Mouse (Mus musculus) limb, embryonic 11.5 days (tissue): ENCODE data around the gene Dcp1b. TPM values are rescaled to one million over a fixed set of nuclear protein-coding genes. Genes with fewer than 3 reads are reported as not detected.
"Not testable (repeated sequence)": the region's sequence is repeated elsewhere in the genome, so short reads cannot be mapped to it uniquely, and the experiment has no call there.

Experiments
- ATAC-seq: fragments of 200-750 bp; cut with Nextera tagmentation; 2 replicates; pipeline ENCODE4 v1.8.0; 2017; ENCODE audit warnings: low read depth; ENCODE audit not compliant: insufficient number of reproducible peaks, low FRiP score, low TSS enrichment
- DNase-seq: peaks from one replicate; pipeline ENCODE4 v3.0.0-alpha.2; 2015; ENCODE audit warnings: low spot score
- H3K27ac ChIP-seq: fragments of 300-500 bp; sonication (generic); replicated peaks from 2 replicates; pipeline ENCODE4 v1.5.1; 2014; ENCODE audit warnings: low read depth, mild to moderate bottlenecking, low read length
- H3K27me3 ChIP-seq: fragments of 300-500 bp; sonication (generic); 2 replicates; pipeline ENCODE4 v1.6.1; 2014; ENCODE audit warnings: mild to moderate bottlenecking, low read length, mixed read lengths; ENCODE audit not compliant: control insufficient read depth, insufficient read depth
- H3K36me3 ChIP-seq: fragments of 300-500 bp; sonication (generic); 2 replicates; pipeline ENCODE4 v1.6.1; 2014; ENCODE audit warnings: mild to moderate bottlenecking, low read length, moderate library complexity, mixed read lengths; ENCODE audit not compliant: control insufficient read depth, insufficient read depth
- H3K4me1 ChIP-seq: fragments of 300-500 bp; sonication (generic); 2 replicates; pipeline ENCODE4 v1.6.1; 2014; ENCODE audit warnings: low read length, mixed read lengths; ENCODE audit not compliant: control insufficient read depth, insufficient read depth
- H3K4me2 ChIP-seq: fragments of 300-500 bp; sonication (generic); 2 replicates; pipeline ENCODE4 v1.6.1; 2014; ENCODE audit warnings: low read depth, mild to moderate bottlenecking, moderate library complexity; ENCODE audit not compliant: severe bottlenecking
- H3K4me3 ChIP-seq: fragments of 300-500 bp; sonication (generic); 2 replicates; pipeline ENCODE4 v1.5.1; 2014; ENCODE audit warnings: low read depth, low read length
- H3K9ac ChIP-seq: fragments of 300-500 bp; sonication (generic); 2 replicates; pipeline ENCODE4 v1.6.1; 2014; ENCODE audit warnings: mild to moderate bottlenecking, low read length
- H3K9me3 ChIP-seq: fragments of 300-500 bp; sonication (generic); 2 replicates; pipeline ENCODE4 v1.6.1; 2016; ENCODE audit warnings: low read length; ENCODE audit not compliant: control insufficient read depth
- WGBS: fragments of 180-500 bp; shearing (Covaris S2); extraction: QIAGEN DNeasy Blood & Tissue Kit; methylation state at CpG from one replicate; pipeline ENCODE4 v1.1.7; 2014; 5-methylcytosine and 5-hydroxymethylcytosine counted together
- polyA plus RNA-seq: library from polyadenylated mRNA; unstranded; fragments of >200 nt; fragmentation: Nextera tagmentation; extraction: Ambion mirVana; gene quantifications from 2 replicates; pipeline ENCODE4 v1.2.1, GENCODE M21; 2014

The Dcp1b gene
- polyA plus RNA-seq, 1 experiment from 2014 or later, result 7.9 TPM

DNA sequence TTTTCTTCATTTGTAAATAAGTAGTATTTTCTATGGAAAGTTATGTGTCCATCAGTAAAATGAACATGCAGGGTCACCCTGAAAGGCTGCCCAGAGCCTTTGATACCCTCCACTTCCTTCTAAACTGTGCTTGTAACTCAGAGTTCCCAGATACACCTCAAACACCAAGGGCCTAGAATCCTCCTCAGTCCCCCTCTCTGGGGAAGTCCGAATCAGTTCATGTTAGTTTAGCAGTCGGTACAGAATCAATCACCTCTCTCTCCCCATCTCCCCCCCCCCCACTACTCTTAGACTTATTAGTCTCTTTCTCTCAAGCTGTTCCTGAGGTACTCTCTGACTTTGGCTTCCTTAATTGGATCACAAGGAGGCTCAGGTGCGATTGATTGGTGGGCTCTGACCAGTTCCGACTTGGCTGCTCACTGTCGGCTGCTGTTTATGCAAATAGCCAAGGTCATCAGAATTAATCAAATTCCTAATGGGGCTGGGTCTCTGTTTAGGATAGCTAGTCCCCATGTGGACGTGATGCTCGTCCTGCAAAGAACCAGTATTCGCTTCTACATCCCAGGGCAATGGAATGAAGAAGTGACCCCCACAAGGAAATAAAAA, 24.3 kb downstream of the Dcp1b start:
- DNase-seq, result no peak
- H3K9me3 ChIP-seq, result no peaks in the 10 kb centered on the region
- H3K9ac ChIP-seq, result no peak overlapping the region
- no peak overlapping the region for H3K4me3 ChIP-seq
- H3K27ac ChIP-seq, result no peak overlapping the region
- no peaks in the 10 kb centered on the region; the same call in 1 of the 2 replicates for H3K4me1 ChIP-seq
- ATAC-seq, result no peak
- WGBS, result 34% methylated on average over 8 of the region's 8 CpGs
- no peak overlapping the region for H3K4me2 ChIP-seq
- no peaks in the 10 kb centered on the region for H3K36me3 ChIP-seq
- no peaks in the 10 kb centered on the region for H3K27me3 ChIP-seq

DNA sequence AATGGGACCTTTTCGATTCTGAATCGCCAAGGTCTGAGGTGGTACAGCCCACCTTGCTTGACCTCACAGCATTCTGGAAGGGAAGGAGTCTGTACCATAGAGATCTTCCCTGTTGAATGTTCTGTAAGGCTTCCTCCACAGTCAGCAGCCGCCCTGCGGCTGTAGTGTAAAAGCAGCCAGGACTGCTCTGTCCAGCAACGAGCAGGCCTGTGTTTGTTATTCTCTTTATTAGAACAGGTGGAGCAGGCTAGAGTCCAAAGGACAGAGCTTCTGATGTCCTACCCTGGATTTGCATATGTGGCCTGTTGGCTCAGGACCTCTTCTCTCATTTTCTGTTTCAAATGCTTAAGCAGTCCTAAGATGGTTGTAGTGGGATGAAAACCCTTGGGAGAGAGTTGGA, 25.3 kb downstream of the Dcp1b start:
- Histone ChIP-seq H3K4me1 (no peaks in the 10 kb centered on the region; the same call in 1 of the 2 replicates), H3K4me3 (no peak overlapping the region), H3K4me2 (no peak overlapping the region), H3K9me3 (no peaks in the 10 kb centered on the region), H3K27ac (no peak overlapping the region), H3K9ac (no peak overlapping the region), H3K27me3 (no peaks in the 10 kb centered on the region), H3K36me3 (no peaks in the 10 kb centered on the region)
- WGBS, result 82% methylated on average over 5 of the region's 5 CpGs
- no peak for ATAC-seq
- DNase-seq, result no peak

DNA sequence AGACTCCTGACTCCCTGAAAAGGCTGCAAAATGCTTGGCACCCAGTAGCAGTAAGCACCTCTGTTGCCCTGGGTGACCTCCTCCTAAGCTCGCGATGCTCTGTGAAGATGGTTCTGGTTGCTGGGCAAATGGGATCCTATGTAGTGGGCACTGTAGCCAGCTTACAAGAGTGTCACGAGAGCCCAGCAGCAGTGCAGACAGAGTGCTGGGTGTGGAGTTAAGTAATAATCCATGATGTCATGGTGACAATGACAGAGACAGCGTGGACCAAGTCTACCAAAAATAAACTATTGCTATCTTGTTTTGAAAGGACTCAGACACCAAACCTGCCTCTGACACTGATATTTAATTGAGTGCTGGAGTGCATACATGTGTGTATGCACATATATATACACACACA, 26.5 kb downstream of the Dcp1b start:
- Histone ChIP-seq H3K9me3 (no peaks in the 10 kb centered on the region), H3K36me3 (no peaks in the 10 kb centered on the region), H3K27ac (no peak overlapping the region), H3K4me3 (no peak overlapping the region), H3K9ac (no peak overlapping the region), H3K27me3 (no peaks in the 10 kb centered on the region), H3K4me2 (no peak overlapping the region), H3K4me1 (no peaks in the 10 kb centered on the region; the same call in 1 of the 2 replicates)
- 94% methylated on average over 4 of the region's 4 CpGs for WGBS
- DNase-seq (no peak), ATAC-seq (no peak)

DNA sequence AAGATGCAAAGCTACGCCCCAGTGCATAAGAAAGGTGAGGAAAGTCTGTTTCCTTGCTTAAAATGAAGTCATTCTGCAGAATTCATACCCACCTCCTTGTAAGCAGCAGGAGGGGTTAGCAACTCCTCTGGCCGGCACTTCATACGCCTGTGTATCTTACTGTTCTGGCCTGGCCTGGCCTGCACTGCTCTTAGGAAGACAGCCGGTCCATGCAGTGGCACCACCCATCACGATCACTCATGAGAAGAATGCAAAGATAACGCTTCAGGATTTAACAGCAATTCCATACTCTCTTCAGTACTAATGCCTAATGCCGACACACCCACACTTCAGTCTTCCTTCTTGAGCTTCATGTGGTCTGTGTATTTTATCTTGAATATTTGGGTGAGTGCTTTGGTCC, 29.2 kb downstream of the Dcp1b start:
- no peak overlapping the region for H3K4me2 ChIP-seq
- H3K27me3 ChIP-seq, result no peaks in the 10 kb centered on the region
- 92% methylated on average over 7 of the region's 7 CpGs for WGBS
- no peak overlapping the region for H3K4me3 ChIP-seq
- no peaks in the 10 kb centered on the region for H3K36me3 ChIP-seq
- ATAC-seq (no peak), DNase-seq (no peak)
- H3K27ac ChIP-seq, result no peak overlapping the region
- H3K9me3 ChIP-seq, result no peaks in the 10 kb centered on the region
- H3K4me1 ChIP-seq, result no peaks in the 10 kb centered on the region
- H3K9ac ChIP-seq, result no peak overlapping the region

DNA sequence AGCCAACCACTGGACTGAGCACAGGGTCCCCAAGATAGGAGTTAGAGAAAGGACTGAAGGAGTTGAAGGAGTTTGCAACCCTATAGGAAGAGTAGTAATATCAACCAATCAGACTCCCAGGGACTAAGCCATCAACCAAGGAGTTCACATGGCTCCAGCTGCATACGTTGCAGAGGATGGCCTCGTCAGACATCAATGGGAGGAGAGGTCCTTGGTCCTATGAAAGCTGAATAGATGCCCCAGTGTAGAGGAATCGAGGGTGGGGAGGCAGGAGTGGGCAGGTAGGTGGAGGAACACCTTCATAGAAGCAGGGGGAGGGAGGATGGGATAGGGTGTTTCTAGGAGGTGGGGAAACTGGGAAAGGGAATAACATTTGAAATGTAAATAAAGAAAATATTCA, 29.9 kb downstream of the Dcp1b start:
- Histone ChIP-seq H3K27me3 (no peaks in the 10 kb centered on the region), H3K36me3 (no peaks in the 10 kb centered on the region), H3K9ac (no peak overlapping the region), H3K4me2 (no peak overlapping the region), H3K4me1 (no peaks in the 10 kb centered on the region), H3K9me3 (no peaks in the 10 kb centered on the region), H3K4me3 (no peak overlapping the region), H3K27ac (no peak overlapping the region)
- ATAC-seq, result no peak
- WGBS, result 83% methylated on average over 3 of the region's 3 CpGs
- DNase-seq, result no peak

DNA sequence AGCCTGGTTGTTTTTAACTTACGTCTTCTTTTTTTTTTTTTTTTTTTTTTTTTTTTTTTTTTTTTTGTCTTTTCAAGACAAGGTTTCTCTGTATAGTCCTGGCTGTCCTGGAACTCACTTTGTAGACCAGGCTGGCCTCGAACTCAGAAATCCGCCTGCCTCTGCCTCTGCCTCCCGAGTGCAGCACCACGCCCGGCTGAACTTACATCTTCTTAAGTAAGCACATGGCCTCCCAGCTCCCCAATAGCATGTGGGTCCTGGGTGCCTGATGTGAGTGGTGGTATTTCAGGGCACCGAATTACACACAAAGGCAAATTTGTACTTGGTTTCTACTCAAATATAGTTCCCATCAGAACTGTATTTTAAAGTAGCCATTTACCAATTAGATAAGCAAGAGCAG, 31.0 kb downstream of the Dcp1b start:
- not testable (repeated sequence) for H3K9me3 ChIP-seq, H3K36me3 ChIP-seq, H3K4me3 ChIP-seq, ATAC-seq, H3K4me1 ChIP-seq, DNase-seq, H3K4me2 ChIP-seq, H3K9ac ChIP-seq, H3K27me3 ChIP-seq, H3K27ac ChIP-seq
- 92% methylated on average over 7 of the region's 7 CpGs for WGBS

DNA sequence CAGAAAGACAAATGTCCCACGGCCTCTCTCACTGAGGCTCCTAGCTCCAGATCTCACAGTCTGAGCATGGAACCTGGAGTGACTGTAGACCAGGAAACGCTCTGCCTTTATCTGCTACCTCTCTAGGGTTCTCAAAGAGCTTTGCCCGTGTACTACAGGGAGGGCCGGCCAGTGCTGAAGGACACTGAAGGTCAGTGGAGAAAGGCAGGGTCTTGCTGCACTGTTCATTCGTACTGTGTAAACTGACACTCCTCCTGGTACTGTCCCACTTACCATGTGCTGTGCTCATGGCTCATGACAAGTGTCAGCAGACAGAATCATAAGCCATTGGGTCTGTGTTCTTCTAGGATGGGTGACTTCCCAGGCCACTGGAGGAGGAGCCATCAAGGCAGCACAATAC, 38.3 kb downstream of the Dcp1b start:
- WGBS, result 81% methylated on average over 5 of the region's 5 CpGs
- no peaks in the 10 kb centered on the region for H3K4me1 ChIP-seq
- H3K9me3 ChIP-seq, result no peaks in the 10 kb centered on the region
- H3K27ac ChIP-seq, result no peak overlapping the region
- no peak overlapping the region for H3K9ac ChIP-seq
- no peak overlapping the region for H3K4me2 ChIP-seq
- DNase-seq (no peak), ATAC-seq (no peak)
- H3K36me3 ChIP-seq, result peaks cover 6% of the 10 kb centered on the region; the same call in 1 of the 2 replicates
- H3K27me3 ChIP-seq, result no peaks in the 10 kb centered on the region
- no peak overlapping the region for H3K4me3 ChIP-seq

DNA sequence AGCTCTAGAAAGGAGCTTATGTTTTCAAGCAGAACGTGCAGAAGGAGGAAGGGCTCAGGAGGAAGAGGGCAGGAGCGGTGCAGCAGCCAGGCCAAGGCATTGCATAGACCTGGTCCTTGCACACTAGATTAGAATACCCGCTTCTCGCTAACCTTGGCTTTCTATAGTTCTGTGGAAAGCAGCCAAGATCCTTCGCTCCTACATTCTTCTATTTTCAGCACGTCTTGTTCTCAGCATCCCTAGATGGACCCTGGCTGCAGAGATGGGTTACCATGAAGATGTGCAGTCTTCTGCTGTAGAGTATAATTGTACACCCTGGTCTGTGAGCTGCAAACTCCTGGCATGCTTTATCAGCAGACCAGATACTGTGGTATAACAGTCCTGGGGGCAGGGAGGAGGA, 39.1 kb downstream of the Dcp1b start:
- 83% methylated on average over 6 of the region's 6 CpGs for WGBS
- Histone ChIP-seq H3K36me3 (peaks cover 6% of the 10 kb centered on the region; the same call in 1 of the 2 replicates), H3K4me3 (no peak overlapping the region), H3K9ac (no peak overlapping the region), H3K27me3 (no peaks in the 10 kb centered on the region), H3K4me2 (no peak overlapping the region), H3K27ac (no peak overlapping the region), H3K4me1 (no peaks in the 10 kb centered on the region), H3K9me3 (no peaks in the 10 kb centered on the region)
- ATAC-seq (no peak), DNase-seq (no peak)

DNA sequence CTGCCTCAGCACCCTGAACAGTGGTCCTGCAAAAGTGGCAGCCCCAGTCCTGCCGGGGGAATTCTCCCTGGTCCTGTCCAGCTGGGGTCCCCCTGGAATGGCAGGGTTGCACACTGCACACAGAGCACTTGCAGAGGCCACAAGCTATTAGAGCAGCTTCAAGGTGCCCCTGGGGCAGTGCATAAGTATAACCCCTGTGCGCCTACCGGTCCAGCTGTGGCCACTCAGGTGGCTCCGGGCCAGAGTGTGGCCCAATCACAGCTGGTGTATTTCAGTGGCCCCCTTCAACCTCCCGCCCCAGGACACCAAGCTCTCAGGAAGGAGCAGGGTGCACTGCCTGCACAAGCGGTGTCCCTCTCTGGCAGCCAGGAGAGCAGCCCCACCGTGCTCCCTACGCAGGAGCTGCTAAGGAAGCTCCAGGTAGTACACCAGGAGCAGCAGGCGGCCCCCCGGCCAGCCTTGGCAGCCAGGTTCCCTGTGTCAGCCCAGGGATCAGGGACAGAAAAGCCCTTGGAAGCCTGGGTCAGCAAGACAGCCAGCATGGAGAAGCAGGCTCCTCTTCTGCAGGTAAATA, 40.1 kb downstream of the Dcp1b start:
- Histone ChIP-seq H3K9ac (no peak overlapping the region), H3K4me3 (no peak overlapping the region), H3K4me1 (no peaks in the 10 kb centered on the region), H3K27ac (no peak overlapping the region), H3K9me3 (no peaks in the 10 kb centered on the region), H3K4me2 (no peak overlapping the region), H3K36me3 (peaks cover 6% of the 10 kb centered on the region; the same call in 1 of the 2 replicates), H3K27me3 (no peaks in the 10 kb centered on the region)
- DNase-seq, result no peak
- WGBS, result 82% methylated on average over 10 of the region's 10 CpGs
- no peak for ATAC-seq
